Mouse (Mus musculus): Measurements from ENCODE around the gene Gm20695.
A peak's percentile ranks its signal among the peaks of the same experiment; 100 is the strongest.
"Not testable (repeated sequence)": the region's sequence is repeated elsewhere in the genome, so short reads cannot be mapped to it uniquely, and the experiment has no call there.

The Gm20695 gene

GRCm38 (mm10) chr16:3884201-3885064 is at the start of gene Gm20695, which contains the start of gene Zfp597:
Gene Gm20695 (plus strand): TSS chr16:3884648.
Gene Zfp597 (minus strand): TSS chr16:3884561.
- DNase-seq (ENCODE audit: low spot score): peak; percentile 94

- DNase-seq (ENCODE audit: low spot score): no peak
These were observed 49.0 kb upstream of the Gm20695 start for GRCm38 (mm10) chr16:3835461-3835860.

- no peak for DNase-seq (ENCODE audit: low spot score)
These were observed 45.1 kb upstream of the Gm20695 start for GRCm38 (mm10) chr16:3839157-3839885.

GRCm38 (mm10) chr16:3842989-3843388 is 41.5 kb upstream of the Gm20695 start:
- no peak for DNase-seq (ENCODE audit: low spot score)

GRCm38 (mm10) chr16:3843796-3844195 is 40.7 kb upstream of the Gm20695 start:
- no peak for DNase-seq (ENCODE audit: low spot score)

GRCm38 (mm10) chr16:3846711-3847518 is 37.5 kb upstream of the Gm20695 start, which contains the start of gene Zfp174:
Gene Zfp174 (plus strand): TSS chr16:3847268.
- peak; percentile 80 for DNase-seq (ENCODE audit: low spot score)

- no peak for DNase-seq (ENCODE audit: low spot score)
These were observed 36.6 kb upstream of the Gm20695 start for GRCm38 (mm10) chr16:3847871-3848270.

- no peak for DNase-seq (ENCODE audit: low spot score)
These were observed 36.0 kb upstream of the Gm20695 start for GRCm38 (mm10) chr16:3848416-3848815.

GRCm38 (mm10) chr16:3851301-3851700 is 33.1 kb upstream of the Gm20695 start:
- DNase-seq (ENCODE audit: low spot score): not testable (repeated sequence)

GRCm38 (mm10) chr16:3852586-3852985 is 31.9 kb upstream of the Gm20695 start:
- DNase-seq (ENCODE audit: low spot score): no peak

GRCm38 (mm10) chr16:3854437-3855182 is 29.8 kb upstream of the Gm20695 start:
- DNase-seq (ENCODE audit: low spot score): no peak

GRCm38 (mm10) chr16:3855776-3856175 is 28.7 kb upstream of the Gm20695 start:
- no peak for DNase-seq (ENCODE audit: low spot score)

GRCm38 (mm10) chr16:3859254-3859653 is 25.2 kb upstream of the Gm20695 start:
- no peak for DNase-seq (ENCODE audit: low spot score)

- no peak for DNase-seq (ENCODE audit: low spot score)
These were observed 12.6 kb upstream of the Gm20695 start for GRCm38 (mm10) chr16:3871815-3872214.

- DNase-seq (ENCODE audit: low spot score): peak; percentile 82
These were observed 12.0 kb upstream of the Gm20695 start, which contains the start of gene Naa60 for GRCm38 (mm10) chr16:3872216-3873047. Gene Naa60 (plus strand): TSS chr16:3872375.

- DNase-seq (ENCODE audit: low spot score): no peak
These were observed 8.1 kb upstream of the Gm20695 start for GRCm38 (mm10) chr16:3876346-3876745.

GRCm38 (mm10) chr16:3885065-3885670 is 720 bp downstream of the Gm20695 start:
- DNase-seq (ENCODE audit: low spot score): no peak

GRCm38 (mm10) chr16:3891621-3892295 is 7.3 kb downstream of the Gm20695 start:
- DNase-seq (ENCODE audit: low spot score): no peak

GRCm38 (mm10) chr16:3893739-3894138 is 9.3 kb downstream of the Gm20695 start:
- DNase-seq (ENCODE audit: low spot score): no peak

All from urinary bladder, postnatal 25 days (tissue).